Mouse (Mus musculus) midbrain, postnatal 0 days (tissue): ENCODE measurements around the gene Rpl13. TPM values are rescaled to one million over a fixed set of nuclear protein-coding genes. Genes with fewer than 3 reads are reported as not detected.

Source experiments
- ATAC-seq: fragments of 200-750 bp; cut with Nextera tagmentation; 2 replicates; pipeline ENCODE4 v1.8.0; 2017; ENCODE audit warnings: moderate number of reproducible peaks, mild to moderate bottlenecking, moderate TSS enrichment, moderate library complexity; ENCODE audit not compliant: low FRiP score
- DNase-seq: peaks from one replicate; pipeline ENCODE4 v3.0.0-alpha.2; 2015; ENCODE audit warnings: low spot score
- H3K27ac ChIP-seq: fragments of 300-500 bp; sonication (generic); 2 replicates; pipeline ENCODE4 v1.5.1; 2014; ENCODE audit warnings: low read depth, mild to moderate bottlenecking, low read length, mixed read lengths
- H3K27me3 ChIP-seq: fragments of 300-500 bp; sonication (generic); 2 replicates; pipeline ENCODE4 v1.6.1; 2014; ENCODE audit warnings: low read length, control low read depth, mixed read lengths; ENCODE audit not compliant: insufficient read depth
- H3K36me3 ChIP-seq: fragments of 300-500 bp; sonication (generic); 2 replicates; pipeline ENCODE4 v1.6.1; 2014; ENCODE audit warnings: low read length, control low read depth, mixed read lengths; ENCODE audit not compliant: insufficient read depth
- H3K4me1 ChIP-seq: fragments of 300-500 bp; sonication (generic); 2 replicates; pipeline ENCODE4 v1.6.1; 2014; ENCODE audit warnings: mild to moderate bottlenecking, control low read depth, antibody characterized with exemption, low read length, mixed read lengths; ENCODE audit not compliant: insufficient read depth
- H3K4me2 ChIP-seq: fragments of 300-500 bp; sonication (generic); 2 replicates; pipeline ENCODE4 v1.6.1; 2014; ENCODE audit warnings: low read depth, mild to moderate bottlenecking, low read length, mixed read lengths; ENCODE audit not compliant: poor library complexity, severe bottlenecking
- H3K4me3 ChIP-seq: fragments of 300-500 bp; sonication (generic); 2 replicates; pipeline ENCODE4 v1.5.1; 2014; ENCODE audit warnings: low read depth, mild to moderate bottlenecking, low read length, moderate library complexity
- H3K9ac ChIP-seq: fragments of 300-500 bp; sonication (generic); replicated peaks from 2 replicates; pipeline ENCODE4 v1.6.1; 2014; ENCODE audit warnings: mild to moderate bottlenecking, low read length, moderate library complexity, mixed read lengths; ENCODE audit not compliant: poor library complexity, severe bottlenecking
- H3K9me3 ChIP-seq: fragments of 300-500 bp; sonication (generic); 2 replicates; pipeline ENCODE4 v1.6.1; 2016; ENCODE audit warnings: low read length, control low read depth
- CTCF ChIP-seq: IDR thresholded peaks from 2 replicates; pipeline ENCODE4 v1.5.1; 2016; ENCODE audit warnings: antibody characterized with exemption, mild to moderate bottlenecking
- WGBS: fragments of 180-500 bp; shearing (Covaris S2); extraction: QIAGEN DNeasy Blood & Tissue Kit; methylation state at CpG from one replicate; pipeline ENCODE4 v1.1.7; 2014; 5-methylcytosine and 5-hydroxymethylcytosine counted together
- polyA plus RNA-seq: library from polyadenylated mRNA; unstranded; fragments of >200 nt; fragmentation: Nextera tagmentation; extraction: Ambion mirVana; gene quantifications from 2 replicates; pipeline ENCODE4 v1.2.1, GENCODE M21; 2015
- total RNA-seq: library from RNA; depleted of rRNA; stranded (reverse); fragments of >200 nt; gene quantifications from 2 replicates; pipeline ENCODE4 v1.2.3, GENCODE M21; 2014; rRNA removed

Rpl13 gene
- total RNA-seq (2,117 and 2,785 TPM in 2 replicates), polyA plus RNA-seq (801 and 821 TPM in 2 replicates)

DNA sequence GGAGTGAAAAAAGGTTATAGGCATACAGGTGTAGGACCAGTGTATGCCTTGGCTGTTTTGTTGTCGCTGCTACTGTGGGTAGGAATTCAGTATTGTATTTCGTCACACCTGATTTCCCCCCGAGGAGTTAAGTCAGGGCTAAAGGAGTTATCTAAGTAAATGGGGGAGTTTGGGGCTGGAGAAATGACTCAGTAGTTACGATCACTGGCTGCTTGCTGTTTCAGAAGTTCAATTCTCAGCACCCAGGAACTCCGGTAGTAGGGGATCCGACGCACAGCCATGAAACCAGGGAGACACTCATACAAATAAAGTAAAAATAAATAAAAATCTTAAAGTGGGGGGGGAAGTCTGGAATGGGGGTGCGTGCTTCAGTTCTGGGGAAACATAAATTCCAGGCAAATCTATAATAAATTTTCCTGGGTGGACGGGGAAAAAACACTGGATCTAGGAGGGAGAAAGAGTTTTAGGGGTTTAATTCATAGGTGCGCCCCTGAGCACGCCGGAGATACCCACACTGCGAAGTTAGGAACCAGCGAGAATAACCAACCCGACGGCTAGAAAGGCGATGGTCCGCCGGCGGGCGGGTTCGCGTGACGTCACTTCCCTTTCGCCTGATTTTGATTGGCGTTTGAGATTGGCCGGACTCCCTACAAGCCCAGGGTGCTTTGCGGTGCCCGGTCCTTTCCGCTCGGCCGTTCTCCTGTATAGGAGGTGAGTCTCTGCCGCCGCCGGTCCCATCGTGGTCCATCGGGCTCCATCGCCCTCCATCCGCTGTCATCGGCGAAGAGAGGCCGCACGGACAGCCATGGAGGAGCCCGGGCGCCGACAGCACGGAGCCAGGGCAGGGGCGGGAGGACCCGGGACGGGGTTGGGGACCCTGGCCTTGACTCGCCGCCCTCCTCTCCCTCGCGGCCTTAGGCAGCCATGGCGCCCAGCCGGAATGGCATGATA is at the start of gene Rpl13:
Rpl13 (plus strand) TSS at position 616 of the 951 bp plus-strand sequence.
- Histone ChIP-seq H3K4me2 (peak within 1 kb of the TSS; percentile 78), H3K4me1 (0 out of 2 replicates have a peak, but pooled peaks cover 3% of the 10 kb centered on the region), H3K9ac (peak within 1 kb of the TSS; percentile 86), H3K27ac (peak within 1 kb of the TSS; percentile 97), H3K36me3 (peaks cover 35% of the 10 kb centered on the region), H3K4me3 (peak within 1 kb of the TSS; percentile 83), H3K9me3 (no peaks in the 10 kb centered on the region), H3K27me3 (no peaks in the 10 kb centered on the region)
- peak; percentile 99 for DNase-seq
- WGBS: 1% methylated on average over 56 of the region's 56 CpGs
- ATAC-seq: peak; percentile 91
- TF ChIP-seq CTCF: no peak

- no peak within 1 kb of the TSS for H3K9ac ChIP-seq
- peaks cover 5% of the 10 kb centered on the region; the same call in 1 of the 2 replicates for H3K4me1 ChIP-seq
- H3K27ac ChIP-seq: no peak within 1 kb of the TSS
- H3K4me2 ChIP-seq: no peak within 1 kb of the TSS
- no peaks in the 10 kb centered on the region for H3K9me3 ChIP-seq
- 70% methylated on average over 7 of the region's 7 CpGs for WGBS
- DNase-seq: no peak
- H3K4me3 ChIP-seq: no peak within 1 kb of the TSS
- no peaks in the 10 kb centered on the region for H3K27me3 ChIP-seq
- no peak for TF ChIP-seq CTCF
- no peak for ATAC-seq
- no peaks in the 10 kb centered on the region for H3K36me3 ChIP-seq
These were observed 39.4 kb upstream of the Rpl13 start, which contains the start of gene Spg7 for GRCm38 (mm10) chr8:123062721-123063120. TSS of gene Spg7 (plus strand) at chr8:123062942.

DNA sequence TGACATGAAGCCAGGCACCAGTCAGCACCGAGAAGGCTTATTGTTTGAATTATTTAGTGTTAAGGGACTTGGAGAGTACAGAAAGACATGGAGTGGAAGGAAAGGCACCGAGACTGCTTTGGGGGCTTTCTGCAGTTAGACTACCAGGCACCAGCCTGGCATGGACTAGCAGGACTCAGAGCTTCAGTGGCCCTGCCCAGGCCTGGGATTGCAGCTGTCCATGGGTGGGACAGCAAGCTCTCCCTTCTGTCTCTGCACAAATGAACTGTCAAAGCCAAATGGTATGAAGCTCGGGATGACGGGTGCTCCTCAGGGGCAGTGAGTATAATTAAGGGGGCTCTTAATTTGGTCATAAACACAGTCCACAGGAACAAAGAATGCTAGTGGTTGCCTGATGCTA is 38.1 kb upstream of the Rpl13 start:
- H3K4me2 ChIP-seq: peak overlapping the region; percentile 67; the same call in 1 of the 2 replicates
- no peaks in the 10 kb centered on the region for H3K9me3 ChIP-seq
- DNase-seq: no peak
- H3K36me3 ChIP-seq: no peaks in the 10 kb centered on the region
- no peak for TF ChIP-seq CTCF
- H3K27ac ChIP-seq: peak overlapping the region; percentile 93
- no peaks in the 10 kb centered on the region for H3K27me3 ChIP-seq
- no peak for ATAC-seq
- H3K9ac ChIP-seq: no peak overlapping the region
- peak overlapping the region; percentile 97; the same call in 1 of the 2 replicates for H3K4me3 ChIP-seq
- 76% methylated on average over 4 of the region's 4 CpGs for WGBS
- peaks cover 5% of the 10 kb centered on the region; the same call in 1 of the 2 replicates for H3K4me1 ChIP-seq

- no peak for TF ChIP-seq CTCF
- Histone ChIP-seq H3K27me3 (no peaks in the 10 kb centered on the region), H3K36me3 (no peaks in the 10 kb centered on the region), H3K9ac (peak overlapping the region; percentile 84), H3K9me3 (no peaks in the 10 kb centered on the region), H3K4me1 (peaks cover 5% of the 10 kb centered on the region; the same call in 1 of the 2 replicates), H3K27ac (peak overlapping the region; percentile 93), H3K4me3 (peak overlapping the region; percentile 97), H3K4me2 (peak overlapping the region; percentile 67)
- ATAC-seq (peak; percentile 45), DNase-seq (peak; percentile 35)
- 2% methylated on average over 14 of the region's 14 CpGs for WGBS
These were observed 37.3 kb upstream of the Rpl13 start for GRCm38 (mm10) chr8:123064809-123065213.

DNA sequence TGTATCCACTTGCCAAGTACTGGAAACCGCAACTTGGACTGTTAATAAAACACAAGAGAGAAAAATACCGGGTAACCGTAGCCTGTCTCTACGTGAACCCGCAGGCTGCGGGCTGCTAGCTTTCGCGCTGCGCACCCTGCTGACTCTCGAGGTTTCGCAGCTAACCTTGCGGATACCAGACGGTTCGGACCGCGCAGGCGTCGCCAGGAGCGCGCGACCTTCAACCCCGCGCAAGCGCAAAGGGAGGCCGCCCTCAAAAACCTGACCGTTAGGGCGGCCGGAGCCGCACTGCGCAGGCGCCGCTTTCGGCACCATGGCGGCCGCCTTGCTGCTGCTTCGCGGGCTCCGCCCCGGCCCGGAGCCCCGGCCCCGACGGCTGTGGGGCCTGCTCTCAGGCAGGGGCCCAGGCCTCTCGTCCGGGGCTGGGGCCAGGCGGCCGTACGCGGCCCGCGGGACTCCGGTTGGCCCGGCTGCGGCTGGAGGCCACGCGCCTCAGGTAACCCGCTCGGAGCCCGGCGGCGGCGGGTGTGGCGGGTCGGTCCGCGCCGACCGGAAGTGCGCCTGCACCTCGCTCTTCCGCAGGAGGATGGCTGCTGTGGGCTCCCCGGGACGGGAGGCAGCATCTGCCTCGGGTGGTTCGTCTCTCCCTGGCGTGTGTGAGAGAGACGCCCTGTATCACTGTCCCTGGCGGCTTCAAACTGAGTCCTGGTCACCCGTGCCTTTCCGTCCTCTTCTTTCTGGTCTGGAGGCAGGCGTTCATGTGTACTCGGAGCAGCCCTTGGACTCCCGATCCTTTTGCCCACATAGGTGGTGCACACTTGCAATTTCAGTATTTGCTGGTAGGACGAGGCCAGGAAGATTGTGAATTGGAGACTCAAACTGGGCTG is 36.7 kb upstream of the Rpl13 start:
- Histone ChIP-seq H3K9ac (peak overlapping the region; percentile 84), H3K4me1 (peaks cover 5% of the 10 kb centered on the region; the same call in 1 of the 2 replicates), H3K4me2 (peak overlapping the region; percentile 67), H3K9me3 (no peaks in the 10 kb centered on the region), H3K4me3 (peak overlapping the region; percentile 97), H3K36me3 (no peaks in the 10 kb centered on the region), H3K27ac (peak overlapping the region; percentile 93), H3K27me3 (no peaks in the 10 kb centered on the region)
- peak; percentile 70 for TF ChIP-seq CTCF
- DNase-seq (peak; percentile 98), ATAC-seq (peak; percentile 96)
- under 1% methylated on average over 62 of the region's 84 CpGs for WGBS
